Mouse (Mus musculus) MEL (cell line): ENCODE data around the gene Ppp1r1c. TPM values are rescaled to one million over a fixed set of nuclear protein-coding genes. Genes with fewer than 3 reads are reported as not detected.
A peak's percentile ranks its signal among the peaks of the same experiment; 100 is the strongest.

ENCODE experiments used
- DNase-seq: peaks from one replicate; pipeline ENCODE4 v3.0.0; 2011; ENCODE audit warnings: low read depth, low spot score
- H3K27ac ChIP-seq: 2 replicates; pipeline ENCODE4 v1.5.1; 2012; ENCODE audit warnings: low read depth, mild to moderate bottlenecking, control low read depth, low read length, moderate library complexity; ENCODE audit not compliant: control insufficient read depth
- H3K27me3 ChIP-seq, 2 experiments: fragments of 150-350 bp in 1 of 2; sonication (generic) in 1 of 2; 2 replicates each; pipeline ENCODE4 v1.6.1; 2012; ENCODE audit warnings: low read length in 2 of 2, mild to moderate bottlenecking in 2 of 2, improper control_type of control experiment in 1 of 2, moderate library complexity in 1 of 2; ENCODE audit not compliant: insufficient read depth in 2 of 2, control insufficient read depth in 1 of 2
- H3K36me3 ChIP-seq, 2 experiments: 2 replicates each; pipeline ENCODE4 v1.6.1; 2012 to 2014; ENCODE audit warnings: low read length in 2 of 2, improper control_type of control experiment in 1 of 2, inconsistent platforms in 1 of 2, mild to moderate bottlenecking in 1 of 2; ENCODE audit not compliant: insufficient read depth in 2 of 2, control insufficient read depth in 1 of 2
- H3K4me1 ChIP-seq, 2 experiments: fragments of 150-350 bp in 1 of 2; sonication (generic) in 1 of 2; 2 replicates each; pipeline ENCODE4 v1.6.1; 2012; ENCODE audit warnings: low read length in 2 of 2, improper control_type of control experiment in 1 of 2, mild to moderate bottlenecking in 1 of 2; ENCODE audit not compliant: insufficient read depth in 2 of 2, control insufficient read depth in 1 of 2
- H3K4me3 ChIP-seq, 2 experiments: fragments of 150-350 bp in 1 of 2; sonication (generic) in 1 of 2; 2 replicates each; pipeline ENCODE4 v1.5.1; 2012; ENCODE audit warnings: low read depth in 2 of 2, low read length in 2 of 2, mild to moderate bottlenecking in 2 of 2, moderate library complexity in 2 of 2, control low read depth in 1 of 2, improper control_type of control experiment in 1 of 2; ENCODE audit not compliant: control insufficient read depth in 1 of 2, insufficient read depth in 1 of 2
- H3K79me2 ChIP-seq: 2 replicates; pipeline ENCODE4 v1.6.1; 2012; ENCODE audit warnings: mild to moderate bottlenecking, low read length, moderate library complexity; ENCODE audit not compliant: control insufficient read depth, poor library complexity, insufficient read depth
- H3K9ac ChIP-seq: 2 replicates; pipeline ENCODE4 v1.6.1; 2012; ENCODE audit warnings: low read depth, mild to moderate bottlenecking, control low read depth, low read length, moderate library complexity; ENCODE audit not compliant: control insufficient read depth, poor library complexity, severe bottlenecking
- H3K9me3 ChIP-seq: fragments of 150-350 bp; sonication (generic); replicated peaks from 2 replicates; pipeline ENCODE4 v1.6.1; 2012; ENCODE audit warnings: mild to moderate bottlenecking, low read length, improper control_type of control experiment, moderate library complexity; ENCODE audit not compliant: insufficient read depth
- CTCF ChIP-seq, 3 experiments: IDR thresholded peaks in 2 of 3; conservative IDR thresholded peaks in 1 of 3; 2 replicates each; pipeline ENCODE4 v1.5.1; 2011 to 2012; ENCODE audit warnings: low read length in 3 of 3, low read depth in 2 of 3, mild to moderate bottlenecking in 2 of 3, improper control_type of control experiment in 1 of 3, inconsistent platforms in 1 of 3, mixed read lengths in 1 of 3, moderate library complexity in 1 of 3; ENCODE audit not compliant: control insufficient read depth in 1 of 3, insufficient read depth in 1 of 3, poor library complexity in 1 of 3, severe bottlenecking in 1 of 3
- EP300 ChIP-seq, 2 experiments: IDR thresholded peaks; 2 replicates each; pipeline ENCODE4 v1.6.1; 2011; ENCODE audit warnings: improper control_type of control experiment in 2 of 2, low read length in 2 of 2, low read depth in 1 of 2, mild to moderate bottlenecking in 1 of 2
- HCFC1 ChIP-seq: IDR thresholded peaks from 2 replicates; pipeline ENCODE4 v1.6.1; 2012; ENCODE audit warnings: low read depth, mild to moderate bottlenecking, inconsistent platforms, low read length, improper control_type of control experiment, moderate library complexity
- KAT2A ChIP-seq: conservative IDR thresholded peaks from 2 replicates; pipeline ENCODE4 v1.6.1; 2012; ENCODE audit warnings: low read depth, low read length, improper control_type of control experiment, inconsistent platforms
- MAZ ChIP-seq: IDR thresholded peaks from 2 replicates; pipeline ENCODE4 v1.6.1; 2012; ENCODE audit warnings: low read depth, mild to moderate bottlenecking, inconsistent platforms, low read length, improper control_type of control experiment
- RAD21 ChIP-seq: IDR thresholded peaks from 2 replicates; pipeline ENCODE4 v1.6.1; 2011; ENCODE audit warnings: mild to moderate bottlenecking, low read depth, low read length, improper control_type of control experiment
- RCOR1 ChIP-seq: IDR thresholded peaks from 2 replicates; pipeline ENCODE4 v1.6.1; 2012; ENCODE audit warnings: low read depth, mild to moderate bottlenecking, inconsistent platforms, low read length, improper control_type of control experiment
- SMC3 ChIP-seq: IDR thresholded peaks from 2 replicates; pipeline ENCODE4 v1.6.1; 2011; ENCODE audit warnings: low read depth, low read length, improper control_type of control experiment
- ZC3H11A ChIP-seq: IDR thresholded peaks from 2 replicates; pipeline ENCODE4 v1.6.1; 2012; ENCODE audit warnings: low read depth, mild to moderate bottlenecking, inconsistent platforms, low read length, improper control_type of control experiment
- polyA plus RNA-seq, 2 experiments: library from polyadenylated mRNA; stranded (reverse) in 1 of 2; unstranded in 1 of 2; fragments of >175 nt in 1 of 2; fragments of >200 nt in 1 of 2; gene quantifications; 2 replicates each; pipeline versions ENCODE4 v1.2.1 to v1.2.4; 2012; ENCODE audit warnings: low replicate concordance in 2 of 2, low read depth in 1 of 2; ENCODE audit not compliant: insufficient read length in 2 of 2, insufficient read depth in 1 of 2, missing spikeins in 1 of 2
- total RNA-seq: library from RNA; depleted of rRNA; stranded (reverse); fragments of 300-350 nt; gene quantifications from 2 replicates; pipeline ENCODE4 v1.2.3, GENCODE M21; 2012; rRNA removed

Gene Ppp1r1c
- total and polyA plus RNA-seq, 3 experiments, result not detected

GRCm38 (mm10) chr2:79856874-79857273 lies 149.3 kb downstream of the Ppp1r1c start:
- no peak overlapping the region for H3K27ac ChIP-seq
- TF ChIP-seq EP300 (IDR thresholded peaks at IDR 0.05; ENCODE audit: low read depth in 1 of 2, low read length in 2 of 2) (no peak), RCOR1 (peak; percentile 17; the same call in 1 of the 2 replicates), MAZ (no peak)
- H3K9ac ChIP-seq, result no peak overlapping the region
- H3K27me3 ChIP-seq, result peaks cover 0 to 2% of the 10 kb centered on the region in 2 experiments; a peak in 2 of 4 replicates
- H3K9me3 ChIP-seq, result no peaks in the 10 kb centered on the region
- DNase-seq, result peak; percentile 13
- no peaks in the 10 kb centered on the region for H3K36me3 ChIP-seq
- no peaks in the 10 kb centered on the region for H3K79me2 ChIP-seq
- no peak overlapping the region for H3K4me3 ChIP-seq
- no peaks in the 10 kb centered on the region for H3K4me1 ChIP-seq

DNA sequence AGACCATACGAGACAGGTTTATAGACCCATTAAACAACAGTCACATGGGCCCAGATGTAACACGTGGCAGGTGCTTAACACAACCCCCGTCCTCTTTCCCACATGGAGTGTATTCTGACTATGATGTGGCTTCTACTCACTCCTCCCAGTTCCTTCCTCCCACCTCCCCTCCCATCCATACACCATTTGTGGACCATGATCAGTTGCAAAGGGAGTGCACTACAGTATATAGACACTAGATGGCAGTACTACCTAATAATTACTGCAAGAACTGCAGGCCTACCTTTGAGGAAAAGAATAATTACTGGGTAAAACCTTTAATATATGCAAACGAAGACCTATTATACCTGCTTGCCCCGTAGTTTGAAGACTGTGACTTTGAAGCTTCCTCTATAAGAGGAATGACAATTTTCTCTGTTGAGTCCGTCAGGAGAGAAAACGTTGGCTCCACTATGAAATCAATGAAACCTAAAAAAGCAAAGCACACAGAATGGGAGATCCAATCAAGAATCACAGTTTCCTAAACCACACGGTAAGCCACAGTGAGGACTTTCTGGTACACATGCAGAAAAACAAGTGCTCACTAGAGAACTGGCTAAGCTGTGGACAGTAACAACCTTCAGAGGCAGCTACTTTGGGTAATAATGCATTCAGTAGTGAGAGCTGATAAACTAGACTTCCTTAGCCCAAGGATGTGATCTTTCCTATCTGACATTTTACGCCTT lies 157.9 kb downstream of the Ppp1r1c start:
- TF ChIP-seq RCOR1, result no peak
- TF ChIP-seq EP300 (IDR thresholded peaks at IDR 0.05; ENCODE audit: low read depth in 1 of 2, low read length in 2 of 2), result no peak
- TF ChIP-seq CTCF (IDR thresholded peaks at IDR 0.05 in 2 of 3, conservative IDR thresholded peaks at IDR 0.05 in 1 of 3; ENCODE audit: control insufficient read depth in 1 of 3, insufficient read depth in 1 of 3, low read depth in 2 of 3, low read length in 3 of 3, poor library complexity in 1 of 3, severe bottlenecking in 1 of 3), result peak; percentile 22 to 93 (median 78); a peak in 5 of 6 replicates
- TF ChIP-seq ZC3H11A, result peak; percentile 82
- TF ChIP-seq HCFC1, result no peak
- peak; percentile 95 for TF ChIP-seq RAD21
- no peak for TF ChIP-seq KAT2A
- TF ChIP-seq SMC3, result peak; percentile 88
- no peaks in the 10 kb centered on the region for H3K79me2 ChIP-seq
- DNase-seq, result peak; percentile 67

More for the DNA sequence above, 157.9 kb downstream of the Ppp1r1c start:
- H3K36me3 ChIP-seq, result no peaks in the 10 kb centered on the region
- no peak overlapping the region for H3K27ac ChIP-seq
- H3K4me1 ChIP-seq, result no peaks in the 10 kb centered on the region
- H3K9ac ChIP-seq, result no peak overlapping the region
- no peak overlapping the region for H3K4me3 ChIP-seq
- no peaks in the 10 kb centered on the region; a peak in 1 of 4 replicates for H3K27me3 ChIP-seq
- H3K9me3 ChIP-seq, result no peaks in the 10 kb centered on the region

Other genes starting within 250 kb of the Ppp1r1c start
- 9.0 and 10.1 TPM in 2 replicates for gene Itprid2, start 72.4 kb upstream of the Ppp1r1c start, total RNA-seq
- 10 to 100 TPM in 1 of 2 experiments, not detected in 1; 21.5 TPM for gene Itprid2, start 72.4 kb upstream of the Ppp1r1c start, polyA plus RNA-seq